ENCODE assay signal across 10 mouse cellular contexts in genomic region chr12:24845344-24845743, GRCm38 (mm10). TPM values are rescaled to one million over a fixed set of nuclear protein-coding genes. Genes with fewer than 3 reads are reported as not detected.
DNase-seq lines count a peak whose midpoint lies in the region; ATAC-seq and TF ChIP-seq lines count a peak whose summit lies in the region.
"Had no signal": no experiment of that assay in that cellular context is flagged by ENCODE, and none has a peak within 500 bp of the region (broad histone marks: within the 10 kb centered on the region; RNA-seq: fewer than 3 reads in every experiment).

No protein-coding gene starts in this region.

- intact Hi-C loops in left cerebral cortex, adult 2 months (cut with DNase I) = no loop called here

- H3K4me3 ChIP-seq in left cerebral cortex, adult 2 months = no peak overlapping the region
- no peak overlapping the region for H3K4me3 ChIP-seq in liver, embryonic 13.5 days (replicated peaks)
- H3K4me3 ChIP-seq in midbrain, postnatal 0 days (ENCODE audit: low read depth, low read length) = no peak overlapping the region

- ATAC-seq in liver, embryonic 13.5 days (ENCODE audit: low read depth) = peak; percentile 47; the same call in 1 of the 2 replicates
- no peak for ATAC-seq in midbrain, postnatal 0 days (ENCODE audit: low FRiP score)

- TF ChIP-seq CTCF in left cerebral cortex, adult 2 months (IDR thresholded peaks at IDR 0.05) = peak; percentile 25
- no peak for TF ChIP-seq CTCF in midbrain, postnatal 0 days (IDR thresholded peaks at IDR 0.05)

- no peaks in the 10 kb centered on the region for H3K9me3 ChIP-seq in liver, embryonic 13.5 days (replicated peaks)
- H3K9me3 ChIP-seq in midbrain, postnatal 0 days (ENCODE audit: low read length) = no peaks in the 10 kb centered on the region

- no peaks in the 10 kb centered on the region; the same call in 1 of the 2 replicates for H3K27me3 ChIP-seq in liver, embryonic 13.5 days
- H3K27me3 ChIP-seq in midbrain, postnatal 0 days (ENCODE audit: insufficient read depth, low read length) = no peaks in the 10 kb centered on the region

- no peak overlapping the region for H3K4me2 ChIP-seq in liver, embryonic 13.5 days
- no peak overlapping the region for H3K4me2 ChIP-seq in midbrain, postnatal 0 days (ENCODE audit: low read depth, low read length, poor library complexity, severe bottlenecking)

- DNase-seq in left cerebral cortex, adult 2 months (ENCODE audit: extremely low spot score in 1 of 2, low spot score in 2 of 2) = no peak
- DNase-seq in left cerebral cortex, adult 11 months (ENCODE audit: low spot score) = no peak
- DNase-seq in A20 (ENCODE audit: low read depth, low spot score) (peak; percentile 7), ZHBTc4 (ENCODE audit: low read depth, low spot score) (peak; percentile 39)
- DNase-seq in liver, embryonic 13.5 days = no peak
- no peak for DNase-seq in midbrain, postnatal 0 days (ENCODE audit: low spot score)
- DNase-seq in right cerebral cortex, postnatal 10 days (ENCODE audit: low spot score in 2 of 2) = no peak
- DNase-seq: gastrocnemius, postnatal 10 days; heart, postnatal 10 days; kidney, adult 18-20 months had no signal

- H3K4me1 ChIP-seq in liver, embryonic 13.5 days (replicated peaks) = peaks cover 24% of the 10 kb centered on the region
- peaks cover 13% of the 10 kb centered on the region; the same call in 1 of the 2 replicates for H3K4me1 ChIP-seq in midbrain, postnatal 0 days (ENCODE audit: insufficient read depth, low read length)

- no peak overlapping the region for H3K9ac ChIP-seq in liver, embryonic 13.5 days
- no peak overlapping the region for H3K9ac ChIP-seq in midbrain, postnatal 0 days (replicated peaks; ENCODE audit: low read length, poor library complexity, severe bottlenecking)

- H3K27ac ChIP-seq in left cerebral cortex, adult 2 months = no peak overlapping the region
- H3K27ac ChIP-seq in liver, embryonic 13.5 days = no peak overlapping the region
- no peak overlapping the region for H3K27ac ChIP-seq in midbrain, postnatal 0 days (ENCODE audit: low read depth, low read length)

- H3K36me3 ChIP-seq in liver, embryonic 13.5 days = no peaks in the 10 kb centered on the region
- H3K36me3 ChIP-seq in midbrain, postnatal 0 days (ENCODE audit: insufficient read depth, low read length) = no peaks in the 10 kb centered on the region

- WGBS in liver, embryonic 13.5 days (ENCODE audit: insufficient replicate concordance) = 48% methylated on average over 4 of the region's 4 CpGs
- 73% methylated on average over 4 of the region's 4 CpGs for WGBS in midbrain, postnatal 0 days

RNA-seq across cellular contexts. Expression of gene Mboat2, which starts 14.7 kb away (rescaled TPM):
- 10 to 100 TPM; 78.7 to 85.3 TPM for total RNA-seq in left cerebral cortex, adult 2 months (2021)
- polyA plus RNA-seq in liver, embryonic 13.5 days (2015; fragmentation: Nextera tagmentation; extraction: Ambion mirVana) = 5.3 and 5.9 TPM in 2 replicates
- 62.0 and 78.0 TPM in 2 replicates for total RNA-seq in midbrain, postnatal 0 days (2014; rRNA removed)
- polyA plus RNA-seq in midbrain, postnatal 0 days (2015; fragmentation: Nextera tagmentation; extraction: Ambion mirVana) = 69.2 and 71.5 TPM in 2 replicates

Comparison
In these comparisons a context has a peak if more than half of its experiments do, and no peak if none do; other contexts are left out.
1. DNase-seq: peak in A20 (single experiment) and ZHBTc4 (single experiment); none in left cerebral cortex, adult 2 months (0 of 2), left cerebral cortex, adult 11 months (single experiment), liver, embryonic 13.5 days (single experiment), midbrain, postnatal 0 days (single experiment) and right cerebral cortex, postnatal 10 days (0 of 2).